Mouse (Mus musculus): ENCODE results near the gene Phactr2. TPM values are rescaled to one million over a fixed set of nuclear protein-coding genes. Genes with fewer than 3 reads are reported as not detected.

Gene Phactr2
- polyA plus RNA-seq, 1 experiment = 12.5 TPM

DNA sequence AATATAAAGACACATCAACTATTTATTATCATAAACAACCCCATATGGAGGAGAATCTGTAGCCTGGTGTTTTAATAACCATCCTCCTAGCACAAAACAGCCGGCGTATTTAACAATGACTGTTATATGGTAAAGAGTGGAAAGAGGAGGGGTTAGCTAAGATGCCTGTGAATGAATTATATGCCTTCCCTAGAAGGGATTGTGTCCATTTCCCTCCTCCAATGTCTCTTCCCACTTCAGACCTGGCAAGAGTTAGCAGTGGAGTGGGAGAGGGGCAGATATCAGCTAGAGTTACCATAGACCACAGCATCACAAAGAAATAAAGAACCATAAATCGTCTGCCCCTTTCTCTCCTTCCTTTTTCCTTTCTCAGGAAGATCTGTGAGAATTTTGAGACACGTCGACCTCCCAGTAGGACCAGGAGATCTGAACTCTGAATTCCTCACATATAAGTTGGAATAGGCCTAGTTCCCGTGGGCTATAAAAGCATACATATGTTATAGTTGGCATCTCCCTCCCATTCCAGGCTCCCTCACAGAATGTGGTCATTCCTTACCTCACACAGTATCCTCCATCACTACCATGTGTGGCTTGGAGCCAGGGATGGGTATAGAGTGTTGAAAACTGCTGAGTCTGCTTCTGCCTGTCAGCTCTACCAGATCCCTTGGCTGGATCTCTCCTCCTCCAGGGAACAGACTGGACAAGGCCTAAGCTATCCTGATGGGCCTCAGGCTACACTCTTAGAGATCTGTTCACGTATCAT is 25.7 kb downstream of the Phactr2 start:
- DNase-seq = no peak
- Histone ChIP-seq H3K4me1 (ENCODE audit: control insufficient read depth, insufficient read depth, low read length) (peaks cover 7% of the 10 kb centered on the region; the same call in 1 of the 2 replicates), H3K4me3 (ENCODE audit: insufficient read depth, low read depth, low read length) (no peak overlapping the region), H3K36me3 (ENCODE audit: control insufficient read depth, insufficient read depth, low read length) (no peaks in the 10 kb centered on the region), H3K27ac (ENCODE audit: insufficient read depth, low read depth, low read length) (no peak overlapping the region), H3K27me3 (replicated peaks; ENCODE audit: control insufficient read depth, insufficient read depth, low read length) (no peaks in the 10 kb centered on the region)
- WGBS = 60% methylated on average over 7 of the region's 7 CpGs
- TF ChIP-seq CTCF (conservative IDR thresholded peaks at IDR 0.05; ENCODE audit: insufficient read depth, insufficient read length, low read depth, low read length) (no peak), POLR2A (IDR thresholded peaks at IDR 0.05; ENCODE audit: low read depth, low read length) (no peak)

DNA sequence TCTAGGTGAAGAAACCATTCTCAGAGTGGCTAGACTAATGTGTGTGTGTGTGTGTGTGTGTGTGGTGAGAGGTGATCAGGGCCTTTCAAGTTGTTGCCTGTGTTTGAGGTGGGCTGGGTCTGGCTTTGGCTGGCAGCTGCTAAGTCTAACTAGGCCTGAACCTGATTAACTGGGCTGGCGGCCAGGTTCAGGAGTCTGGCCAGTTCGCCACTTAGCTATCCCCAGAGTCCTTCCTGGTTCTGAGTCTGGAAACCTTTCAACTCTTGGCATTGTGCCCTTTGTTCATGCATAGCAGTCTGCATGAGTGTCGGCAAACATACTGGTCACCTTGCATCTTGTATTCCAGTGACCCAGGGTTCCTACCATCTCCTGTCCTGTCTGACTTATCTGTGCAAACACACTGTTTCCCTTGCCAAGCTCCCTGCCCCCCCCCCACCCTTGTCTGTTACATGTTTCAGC is 27.4 kb downstream of the Phactr2 start:
- 15% methylated on average over 3 of the region's 3 CpGs for WGBS
- TF ChIP-seq CTCF (conservative IDR thresholded peaks at IDR 0.05; ENCODE audit: insufficient read depth, insufficient read length, low read depth, low read length) (no peak), POLR2A (IDR thresholded peaks at IDR 0.05; ENCODE audit: low read depth, low read length) (no peak)
- peaks cover 7% of the 10 kb centered on the region; the same call in 1 of the 2 replicates for H3K4me1 ChIP-seq (ENCODE audit: control insufficient read depth, insufficient read depth, low read length)
- H3K27me3 ChIP-seq (replicated peaks; ENCODE audit: control insufficient read depth, insufficient read depth, low read length) = no peaks in the 10 kb centered on the region
- no peaks in the 10 kb centered on the region for H3K36me3 ChIP-seq (ENCODE audit: control insufficient read depth, insufficient read depth, low read length)
- peak overlapping the region; percentile 70 for H3K27ac ChIP-seq (ENCODE audit: insufficient read depth, low read depth, low read length)
- no peak overlapping the region for H3K4me3 ChIP-seq (ENCODE audit: insufficient read depth, low read depth, low read length)
- peak; percentile 98 for DNase-seq

- H3K36me3 ChIP-seq (ENCODE audit: control insufficient read depth, insufficient read depth, low read length) = no peaks in the 10 kb centered on the region
- H3K4me3 ChIP-seq (ENCODE audit: insufficient read depth, low read depth, low read length) = no peak overlapping the region
- no peaks in the 10 kb centered on the region for H3K27me3 ChIP-seq (replicated peaks; ENCODE audit: control insufficient read depth, insufficient read depth, low read length)
- TF ChIP-seq POLR2A (IDR thresholded peaks at IDR 0.05; ENCODE audit: low read depth, low read length) (no peak), CTCF (conservative IDR thresholded peaks at IDR 0.05; ENCODE audit: insufficient read depth, insufficient read length, low read depth, low read length) (no peak)
- WGBS = 58% methylated on average over 5 of the region's 5 CpGs
- H3K4me1 ChIP-seq (ENCODE audit: control insufficient read depth, insufficient read depth, low read length) = peaks cover 13% of the 10 kb centered on the region; the same call in 1 of the 2 replicates
- DNase-seq = peak; percentile 73
- no peak overlapping the region for H3K27ac ChIP-seq (ENCODE audit: insufficient read depth, low read depth, low read length)
Observed at GRCm38 (mm10) chr10:13444257-13444656, 30.0 kb downstream of the Phactr2 start.

- no peaks in the 10 kb centered on the region for H3K36me3 ChIP-seq (ENCODE audit: control insufficient read depth, insufficient read depth, low read length)
- H3K4me3 ChIP-seq (ENCODE audit: insufficient read depth, low read depth, low read length) = no peak overlapping the region
- TF ChIP-seq POLR2A (IDR thresholded peaks at IDR 0.05; ENCODE audit: low read depth, low read length) (no peak), CTCF (conservative IDR thresholded peaks at IDR 0.05; ENCODE audit: insufficient read depth, insufficient read length, low read depth, low read length) (no peak)
- H3K4me1 ChIP-seq (ENCODE audit: control insufficient read depth, insufficient read depth, low read length) = peaks cover 17% of the 10 kb centered on the region
- WGBS = 89% methylated on average over 6 of the region's 6 CpGs
- no peaks in the 10 kb centered on the region for H3K27me3 ChIP-seq (replicated peaks; ENCODE audit: control insufficient read depth, insufficient read depth, low read length)
- no peak overlapping the region for H3K27ac ChIP-seq (ENCODE audit: insufficient read depth, low read depth, low read length)
- DNase-seq = no peak
Observed at GRCm38 (mm10) chr10:13443647-13444046, 30.6 kb downstream of the Phactr2 start.

GRCm38 (mm10) chr10:13440292-13440691 is 33.9 kb downstream of the Phactr2 start:
- no peaks in the 10 kb centered on the region for H3K36me3 ChIP-seq (ENCODE audit: control insufficient read depth, insufficient read depth, low read length)
- TF ChIP-seq POLR2A (IDR thresholded peaks at IDR 0.05; ENCODE audit: low read depth, low read length) (no peak), CTCF (conservative IDR thresholded peaks at IDR 0.05; ENCODE audit: insufficient read depth, insufficient read length, low read depth, low read length) (no peak)
- 46% methylated on average over 4 of the region's 4 CpGs for WGBS
- H3K4me1 ChIP-seq (ENCODE audit: control insufficient read depth, insufficient read depth, low read length) = peaks cover 24% of the 10 kb centered on the region
- DNase-seq = peak; percentile 76
- no peak overlapping the region for H3K4me3 ChIP-seq (ENCODE audit: insufficient read depth, low read depth, low read length)
- H3K27me3 ChIP-seq (replicated peaks; ENCODE audit: control insufficient read depth, insufficient read depth, low read length) = no peaks in the 10 kb centered on the region
- peak overlapping the region; percentile 24; the same call in 1 of the 2 replicates for H3K27ac ChIP-seq (ENCODE audit: insufficient read depth, low read depth, low read length)

DNA sequence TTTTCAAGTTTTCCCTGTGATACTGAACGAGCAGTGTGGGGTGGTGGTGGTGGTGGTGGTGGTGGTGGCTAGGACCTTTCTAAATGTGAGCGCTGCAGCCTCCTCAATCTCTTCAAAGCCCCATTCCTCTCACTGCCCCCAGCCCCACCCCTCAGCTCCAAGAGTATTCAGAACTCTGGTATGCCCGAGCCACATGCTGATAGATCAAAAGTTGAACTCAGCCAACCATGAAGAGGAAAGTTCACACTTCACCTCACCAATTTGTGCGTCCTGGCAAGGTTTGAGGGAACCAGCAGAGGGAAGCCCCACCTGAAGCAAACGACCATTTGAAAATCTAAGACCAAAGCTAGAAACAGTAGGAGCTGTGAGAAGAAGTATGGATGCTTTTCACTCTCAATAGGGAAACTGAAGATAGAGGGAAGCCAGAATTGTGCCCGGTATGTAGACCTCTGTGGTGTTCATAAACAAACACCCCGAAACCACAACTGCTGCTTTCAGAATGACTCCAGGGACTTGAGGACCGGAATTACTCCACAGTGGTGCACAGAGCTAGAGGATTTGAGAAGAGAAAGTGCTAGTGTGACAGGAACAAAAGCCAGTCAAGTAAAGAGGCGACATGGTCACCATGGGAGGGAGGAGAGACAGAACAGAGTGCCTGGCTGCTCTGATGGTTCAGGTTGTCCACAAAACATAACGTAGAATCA is 35.9 kb downstream of the Phactr2 start:
- Histone ChIP-seq H3K36me3 (ENCODE audit: control insufficient read depth, insufficient read depth, low read length) (no peaks in the 10 kb centered on the region), H3K4me3 (ENCODE audit: insufficient read depth, low read depth, low read length) (no peak overlapping the region), H3K27ac (ENCODE audit: insufficient read depth, low read depth, low read length) (peak overlapping the region; percentile 73), H3K27me3 (replicated peaks; ENCODE audit: control insufficient read depth, insufficient read depth, low read length) (no peaks in the 10 kb centered on the region), H3K4me1 (ENCODE audit: control insufficient read depth, insufficient read depth, low read length) (peaks cover 28% of the 10 kb centered on the region)
- peak; percentile 92 for DNase-seq
- WGBS = 35% methylated on average over 10 of the region's 10 CpGs
- TF ChIP-seq POLR2A (IDR thresholded peaks at IDR 0.05; ENCODE audit: low read depth, low read length) = no peak
- no peak for TF ChIP-seq CTCF (conservative IDR thresholded peaks at IDR 0.05; ENCODE audit: insufficient read depth, insufficient read length, low read depth, low read length)

DNA sequence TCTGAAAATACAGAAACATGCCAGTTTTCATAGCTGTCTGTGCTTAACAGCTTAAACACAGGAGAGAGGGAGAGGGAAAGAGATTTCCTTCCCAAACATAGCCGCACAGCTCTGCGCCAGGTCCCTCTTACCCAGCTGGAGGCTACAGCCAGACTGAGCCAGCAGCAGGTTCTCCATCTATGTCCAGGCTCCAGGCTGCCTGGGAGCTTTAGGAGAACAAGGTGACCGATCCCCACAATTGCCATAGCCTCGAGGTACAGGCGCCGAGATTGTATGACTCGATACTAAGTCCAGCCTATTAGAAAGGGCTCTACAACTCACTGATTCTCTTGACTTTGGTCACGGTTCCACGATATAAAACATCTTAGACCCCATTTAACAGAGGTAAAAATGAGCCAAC is 37.2 kb downstream of the Phactr2 start:
- 59% methylated on average over 9 of the region's 9 CpGs for WGBS
- no peak for DNase-seq
- H3K27me3 ChIP-seq (replicated peaks; ENCODE audit: control insufficient read depth, insufficient read depth, low read length) = no peaks in the 10 kb centered on the region
- H3K27ac ChIP-seq (ENCODE audit: insufficient read depth, low read depth, low read length) = peak overlapping the region; percentile 16
- TF ChIP-seq CTCF (conservative IDR thresholded peaks at IDR 0.05; ENCODE audit: insufficient read depth, insufficient read length, low read depth, low read length) (no peak), POLR2A (IDR thresholded peaks at IDR 0.05; ENCODE audit: low read depth, low read length) (no peak)
- peaks cover 29% of the 10 kb centered on the region for H3K4me1 ChIP-seq (ENCODE audit: control insufficient read depth, insufficient read depth, low read length)
- H3K4me3 ChIP-seq (ENCODE audit: insufficient read depth, low read depth, low read length) = no peak overlapping the region
- H3K36me3 ChIP-seq (ENCODE audit: control insufficient read depth, insufficient read depth, low read length) = no peaks in the 10 kb centered on the region

Data from kidney, adult 2 months (tissue).